Mouse (Mus musculus) testis, adult 2 months (tissue): Measurements from ENCODE around the gene Zfp612.

Experiments used
- CTCF ChIP-seq: fragments of 200-500 bp; IDR thresholded peaks from 2 replicates; pipeline ENCODE4 v1.5.1; 2012; ENCODE audit warnings: low read depth, mild to moderate bottlenecking, inconsistent platforms, low read length, moderate library complexity; ENCODE audit not compliant: control insufficient read depth, insufficient read depth, insufficient replicate concordance
- POLR2A ChIP-seq: fragments of 200-500 bp; IDR thresholded peaks from 2 replicates; pipeline ENCODE4 v1.6.1; 2012; ENCODE audit warnings: low read depth, mild to moderate bottlenecking, inconsistent platforms, low read length, moderate library complexity; ENCODE audit not compliant: control insufficient read depth

GRCm38 (mm10) chr8:110039659-110040058 lies 39.9 kb upstream of the Zfp612 start, which contains the start of gene Chst4:
- no peak for TF ChIP-seq POLR2A
- TF ChIP-seq CTCF = no peak
